Mouse (Mus musculus) left cerebral cortex, postnatal 36 days (tissue): ENCODE measurements around the gene Bcl6b. TPM values are rescaled to one million over a fixed set of nuclear protein-coding genes. Genes with fewer than 3 reads are reported as not detected.

Experiments
- DNase-seq, 2 experiments: peaks; one replicate each; pipeline ENCODE4 v3.0.0; 2021 to 2022; ENCODE audit warnings: low spot score in 2 of 2, mixed read lengths in 1 of 2
- intact Hi-C: fragments of 180-260 bp; cut with DNase I; formaldehyde crosslinking; loops from one replicate; pipeline ENCODE4 v1.15.1; 2025
- microRNA-seq: library from miRNA; unstranded; fragments of <30 nt; microRNA quantifications from one replicate; pipeline ENCODE4 v1.2.0, GENCODE M21; 2022
- total RNA-seq, 2 experiments: library from RNA; stranded (reverse); gene quantifications; 2 replicates each; pipeline ENCODE4 v1.2.3; 2021

Gene Bcl6b
- total RNA-seq, 2 experiments from 2014 or later: 1.7 to 1.8 TPM

DNA sequence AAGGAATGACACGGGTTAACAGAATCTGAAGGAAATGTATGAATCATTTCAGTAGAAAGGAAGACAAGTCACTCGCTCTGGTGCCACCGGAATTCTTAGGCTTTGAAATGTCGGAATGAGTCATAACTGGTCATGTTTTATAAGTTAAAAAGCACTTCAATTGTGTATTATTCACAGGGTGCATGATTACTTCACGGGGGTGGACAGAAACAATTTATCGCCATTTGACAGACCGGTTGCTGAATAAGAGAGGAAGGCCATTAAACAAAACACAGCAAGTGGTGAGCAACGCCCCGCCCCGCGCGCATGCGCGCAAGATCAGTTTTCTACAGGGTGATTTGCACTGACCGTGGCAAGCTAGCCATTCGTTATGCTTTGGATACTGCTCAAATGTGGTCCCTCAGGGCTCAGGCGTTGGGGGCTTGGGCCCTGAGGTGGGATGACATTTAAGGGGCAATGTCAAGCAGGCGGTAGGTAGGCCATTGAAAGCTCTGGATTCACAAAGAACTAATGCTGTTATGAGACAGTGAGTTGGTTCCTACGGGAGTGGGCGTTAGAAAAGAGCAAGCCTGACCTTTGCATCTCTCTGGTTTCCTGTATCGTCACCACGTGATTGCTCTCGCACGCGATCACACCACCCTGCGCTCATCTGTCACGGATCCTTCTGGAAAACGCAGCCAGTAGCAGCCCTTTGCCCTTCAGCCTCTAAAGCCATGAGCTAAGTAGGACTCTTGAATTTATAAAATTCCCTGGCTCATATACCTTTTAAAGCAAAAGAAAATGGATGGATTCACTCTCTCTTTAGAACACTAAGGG is 40.1 kb downstream of the Bcl6b start:
- no peak for DNase-seq
- intact Hi-C loops: no loop called here

DNA sequence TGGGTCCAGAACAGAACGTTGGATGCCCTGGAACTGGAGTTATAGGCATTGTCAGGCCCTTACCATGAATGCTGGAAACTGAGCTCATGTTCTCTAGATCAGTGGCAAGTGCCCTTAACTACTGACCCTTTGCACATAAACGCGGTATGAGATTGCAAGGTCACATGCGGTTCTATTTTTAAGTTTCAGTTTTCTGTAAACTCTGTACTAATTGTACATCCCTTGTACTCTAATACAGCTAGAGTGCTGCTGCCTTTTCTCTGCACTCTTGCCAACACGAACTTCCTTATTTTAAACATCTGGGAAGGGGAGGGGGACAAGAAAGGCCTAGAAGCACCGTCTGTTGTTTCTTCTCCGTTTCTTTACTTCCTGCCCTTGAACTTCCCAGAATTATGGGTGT is 44.5 kb downstream of the Bcl6b start:
- no peak for DNase-seq
- intact Hi-C loops: no loop called here

DNA sequence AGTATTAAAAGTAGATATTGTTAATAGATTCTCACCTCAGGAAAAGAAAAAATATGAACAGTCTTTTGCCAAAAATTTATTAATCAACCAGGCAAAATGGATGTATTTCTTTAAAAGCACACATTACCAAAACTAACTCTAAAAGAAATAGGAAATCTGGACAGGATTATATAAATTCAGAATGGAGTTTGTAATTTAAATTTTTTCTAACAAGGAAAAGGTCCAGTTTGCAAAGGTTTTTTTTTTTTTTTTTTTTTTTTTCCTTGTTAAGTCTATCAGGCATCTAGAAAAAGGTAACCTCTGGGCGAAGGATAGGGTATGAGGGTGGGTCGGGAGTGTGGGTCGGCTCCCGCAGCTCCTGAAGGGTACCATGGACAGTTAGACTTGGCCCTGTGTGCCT is 49.1 kb downstream of the Bcl6b start:
- intact Hi-C loops: no loop called here
- DNase-seq: no peak

DNA sequence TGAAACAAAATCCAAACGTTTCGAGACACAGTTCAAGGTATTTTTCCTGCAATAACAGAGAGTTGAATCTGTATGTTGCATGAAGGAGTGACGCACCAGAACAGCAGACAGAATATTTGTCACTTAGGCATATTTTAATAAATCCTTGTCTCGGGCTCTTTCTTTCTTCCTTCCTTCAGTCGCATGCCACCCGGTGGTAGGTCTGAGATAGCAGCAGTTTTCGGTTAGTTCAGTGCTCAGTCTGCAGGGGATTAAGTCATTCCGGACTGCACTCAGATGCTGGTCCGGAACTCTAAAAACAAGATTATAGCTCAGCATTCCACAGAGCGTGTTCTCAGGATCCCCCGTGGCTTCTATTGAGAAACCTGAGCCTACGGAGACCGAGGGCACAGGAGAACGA is 50.2 kb downstream of the Bcl6b start:
- intact Hi-C loops: loop anchor here (1.0 kb wide), 1 partner anchor 105 kb away; no protein-coding TSS in a partner anchor
- DNase-seq: no peak

DNA sequence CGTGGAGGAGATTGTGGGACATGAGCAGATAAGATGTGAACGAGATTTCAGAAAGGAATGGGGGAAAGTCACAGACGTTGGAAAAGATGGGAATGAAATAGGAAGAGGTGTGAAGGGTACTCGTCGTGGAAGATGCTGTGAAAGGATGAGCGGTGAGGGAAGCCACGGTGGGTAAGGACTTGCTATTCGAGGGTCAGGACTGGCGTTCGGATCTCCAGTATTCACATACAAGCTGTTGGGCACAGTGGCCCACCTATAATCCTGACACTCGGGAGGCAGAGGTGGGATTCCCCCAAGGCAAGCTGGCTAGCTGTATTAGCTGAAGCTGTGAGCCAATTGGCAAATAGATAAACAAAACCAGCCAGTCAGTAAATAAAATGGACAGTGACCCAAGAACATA is 50.8 kb downstream of the Bcl6b start:
- DNase-seq: no peak
- intact Hi-C loops: loop anchor here (1.0 kb wide), 1 partner anchor 104 kb away; no protein-coding TSS in a partner anchor

DNA sequence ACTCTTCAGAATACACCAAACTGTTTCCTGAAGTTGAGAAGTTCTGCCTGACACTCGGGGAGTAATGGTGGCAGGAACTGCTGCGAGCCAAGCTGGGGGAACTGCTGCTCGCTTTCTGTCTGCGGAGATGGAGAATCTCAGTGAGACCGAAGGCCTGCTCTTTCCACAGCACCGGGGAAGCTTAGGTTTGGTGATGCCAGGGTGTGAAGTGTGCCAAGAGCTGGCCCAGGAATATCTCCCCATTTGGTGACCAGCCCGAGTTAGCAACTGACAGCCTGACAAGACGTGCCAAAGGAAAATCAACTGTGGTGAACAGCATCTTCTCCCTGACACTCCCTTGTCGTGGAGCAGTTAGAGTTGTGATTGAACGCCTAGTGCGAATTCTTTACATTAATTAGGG is 51.3 kb downstream of the Bcl6b start:
- intact Hi-C loops: no loop called here

DNA sequence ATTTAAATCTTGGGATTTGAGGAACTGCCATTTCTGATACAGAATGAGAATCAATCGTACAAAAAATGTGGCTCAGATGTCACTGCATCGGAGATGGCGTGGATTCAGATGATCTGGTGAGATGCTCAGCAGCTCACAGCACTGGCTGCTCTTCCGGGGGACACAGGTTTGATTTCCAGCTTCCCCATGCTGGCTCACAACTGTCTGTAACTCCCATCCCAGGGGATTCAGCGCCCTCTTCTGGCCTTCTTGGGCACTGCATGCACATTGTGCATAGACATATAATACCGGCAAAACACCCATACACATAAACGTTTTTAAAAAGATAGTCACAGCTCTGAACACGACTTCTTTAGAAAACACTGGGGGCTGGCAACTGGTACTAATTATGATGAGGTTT is 52.0 kb downstream of the Bcl6b start:
- intact Hi-C loops: no loop called here
- no peak for DNase-seq

More for the DNA sequence above, 51.3 kb downstream of the Bcl6b start:
- no peak for DNase-seq

DNA sequence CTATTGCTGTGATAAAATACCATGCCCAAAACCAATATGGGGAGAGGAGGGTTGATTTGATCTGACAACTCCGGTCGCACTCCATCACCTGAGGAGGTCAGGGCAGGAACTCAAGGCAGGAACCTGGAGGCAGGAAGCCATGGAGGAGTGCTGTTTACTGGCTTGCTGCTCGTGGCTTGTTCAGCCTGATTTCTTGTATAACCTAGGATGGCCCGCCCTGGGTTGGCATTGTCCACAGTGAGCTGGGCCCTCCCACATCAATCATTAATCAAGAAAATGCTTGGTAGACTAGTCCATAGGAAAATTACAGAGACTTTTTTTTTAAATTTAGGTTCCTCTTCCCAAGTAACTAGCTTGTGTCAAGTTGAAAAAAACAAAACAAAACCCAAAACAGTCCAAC is 55.1 kb downstream of the Bcl6b start:
- no peak for DNase-seq
- intact Hi-C loops: no loop called here

Small RNA genes within 50 kb of the gene (microRNA-seq; reads per million reads assigned to microRNA genes)
- gene Mir195a (1,504 reads per million, percentile 82 among the genes with 10 or more reads in this experiment), gene Mir497 (not detected), gene Mir497b (not detected)

Other genes with a start within 250 kb of the Bcl6b start
- 100 to 1,000 TPM; 112 to 128 TPM for gene Ctdnep1, start 248.6 kb downstream of the Bcl6b start, total RNA-seq
- 10 to 100 TPM; 79.2 to 88.5 TPM for gene Elp5, start 247.3 kb downstream of the Bcl6b start, total RNA-seq
- 100 to 1,000 TPM; 199 to 219 TPM for gene Gabarap, start 238.7 kb downstream of the Bcl6b start, total RNA-seq
- 10 to 100 TPM; 41.3 to 46.1 TPM for gene Phf23, start 234.0 kb downstream of the Bcl6b start, total RNA-seq
- 10 to 100 TPM; 25.4 to 36.0 TPM for gene Dvl2, start 229.2 kb downstream of the Bcl6b start, total RNA-seq
- gene Acadvl, start 214.4 kb downstream of the Bcl6b start, total RNA-seq: 10 to 100 TPM; 54.3 to 58.5 TPM
- 100 to 1,000 TPM; 867 to 894 TPM for gene Dlg4, start 212.9 kb downstream of the Bcl6b start, total RNA-seq
- 1 to 10 TPM in 1 of 2 experiments, under 1 TPM in 1; 0.99 to 1.1 TPM for gene Asgr1, start 175.7 kb downstream of the Bcl6b start, total RNA-seq
- gene Asgr2, start 137.2 kb downstream of the Bcl6b start, total RNA-seq: not detected
- 1 to 10 TPM in 1 of 2 experiments, under 1 TPM in 1; 0.72 to 1.4 TPM for gene Mgl2, start 99.5 kb downstream of the Bcl6b start, total RNA-seq
- 1 to 10 TPM; 1.3 to 1.8 TPM for gene Clec10a, start 73.6 kb downstream of the Bcl6b start, total RNA-seq
- 10 to 100 TPM; 30.7 to 38.2 TPM for gene Slc16a11, start 17.0 kb downstream of the Bcl6b start, total RNA-seq
- 1 to 10 TPM; 7.2 to 8.1 TPM for gene Slc16a13, start 8.7 kb downstream of the Bcl6b start, total RNA-seq
- 10 to 100 TPM; 46.9 to 50.3 TPM for gene 0610010K14Rik, start 8.1 kb upstream of the Bcl6b start, total RNA-seq
- 1 to 10 TPM; 5.3 to 6.4 TPM for gene Gm21988, start 10.0 kb upstream of the Bcl6b start, total RNA-seq
- gene Rnasek, start 10.0 kb upstream of the Bcl6b start, total RNA-seq: 100 to 1,000 TPM; 246 to 287 TPM
- gene Alox12, start 25.6 kb upstream of the Bcl6b start, total RNA-seq: under 1 TPM; 0.25 to 0.43 TPM
- under 1 TPM; 0.17 to 0.54 TPM for gene Alox12e, start 92.8 kb upstream of the Bcl6b start, total RNA-seq
- gene Alox15, start 122.2 kb upstream of the Bcl6b start, total RNA-seq: under 1 TPM in 1 of 2 experiments, not detected in 1; 0.39 TPM
- 10 to 100 TPM; 35.5 to 37.0 TPM for gene Pelp1, start 180.2 kb upstream of the Bcl6b start, total RNA-seq
- 10 to 100 TPM; 55.5 to 76.0 TPM for gene Arrb2, start 202.8 kb upstream of the Bcl6b start, total RNA-seq
- 10 to 100 TPM; 14.0 to 16.7 TPM for gene Med11, start 222.1 kb upstream of the Bcl6b start, total RNA-seq
- under 1 TPM; 0.12 to 0.86 TPM for gene Zmynd15, start 229.6 kb upstream of the Bcl6b start, total RNA-seq
- gene Cxcl16, start 230.2 kb upstream of the Bcl6b start, total RNA-seq: 1 to 10 TPM in 1 of 2 experiments, under 1 TPM in 1; 0.94 to 1.0 TPM